Mouse (Mus musculus) ES-Bruce4 (cell line): Measurements from ENCODE around the gene Tbc1d23. TPM values are rescaled to one million over a fixed set of nuclear protein-coding genes. Genes with fewer than 3 reads are reported as not detected.

ENCODE experiments used
- H3K27ac ChIP-seq: 2 replicates; pipeline ENCODE4 v1.5.1; 2012; ENCODE audit warnings: low read length, inconsistent platforms; ENCODE audit not compliant: insufficient read depth
- H3K27me3 ChIP-seq: 2 replicates; pipeline ENCODE4 v1.6.1; 2012; ENCODE audit warnings: mild to moderate bottlenecking, low read length, inconsistent platforms; ENCODE audit not compliant: control insufficient read depth, poor library complexity, insufficient read depth, severe bottlenecking
- H3K36me3 ChIP-seq: 2 replicates; pipeline ENCODE4 v1.6.1; 2012; ENCODE audit warnings: inconsistent platforms, mild to moderate bottlenecking, low read length, moderate library complexity; ENCODE audit not compliant: control insufficient read depth, poor library complexity, insufficient read depth, severe bottlenecking
- H3K4me1 ChIP-seq: one replicate; pipeline ENCODE4 v1.8.1; 2011; ENCODE audit warnings: low read length; ENCODE audit not compliant: control insufficient read depth, insufficient read depth
- H3K4me3 ChIP-seq: 2 replicates; pipeline ENCODE4 v1.5.1; 2011; ENCODE audit warnings: low read depth, mild to moderate bottlenecking, low read length
- H3K9ac ChIP-seq: 2 replicates; pipeline ENCODE4 v1.6.1; 2012; ENCODE audit warnings: low read depth, mild to moderate bottlenecking, inconsistent platforms; ENCODE audit not compliant: poor library complexity, severe bottlenecking
- H3K9me3 ChIP-seq: replicated peaks from 2 replicates; pipeline ENCODE4 v1.6.1; 2012; ENCODE audit warnings: mild to moderate bottlenecking, low read length, inconsistent platforms; ENCODE audit not compliant: control insufficient read depth, poor library complexity, insufficient read depth, severe bottlenecking
- CTCF ChIP-seq: IDR thresholded peaks from one replicate; pipeline ENCODE4 v1.8.1; 2011; ENCODE audit warnings: low read depth, low read length
- EP300 ChIP-seq: IDR thresholded peaks from 2 replicates; pipeline ENCODE4 v1.6.1; 2011; ENCODE audit warnings: low read depth, low read length; ENCODE audit not compliant: insufficient read depth
- POLR2A ChIP-seq: IDR thresholded peaks from one replicate; pipeline ENCODE4 v1.8.1; 2011; ENCODE audit warnings: low read length; ENCODE audit not compliant: insufficient read depth
- polyA plus RNA-seq: library from polyadenylated mRNA; stranded (reverse); fragments of >200 nt; gene quantifications from 2 replicates; pipeline ENCODE4 v1.2.4, GENCODE M21; 2011; ENCODE audit warnings: low read depth; ENCODE audit not compliant: missing spikeins, insufficient read depth, insufficient read length

The Tbc1d23 gene
- polyA plus RNA-seq, 1 experiment = 35.5 TPM

GRCm38 (mm10) chr16:57196590-57196989, 34.7 kb downstream of the Tbc1d23 start:
- Histone ChIP-seq H3K27me3 (no peaks in the 10 kb centered on the region), H3K27ac (no peak overlapping the region), H3K4me3 (no peak overlapping the region), H3K36me3 (peaks cover 2% of the 10 kb centered on the region), H3K4me1 (peaks cover 5% of the 10 kb centered on the region), H3K9me3 (no peaks in the 10 kb centered on the region), H3K9ac (no peak overlapping the region)
- no peak for TF ChIP-seq POLR2A
- TF ChIP-seq EP300 = no peak
- no peak for TF ChIP-seq CTCF

- no peaks in the 10 kb centered on the region for H3K27me3 ChIP-seq
- no peak overlapping the region for H3K9ac ChIP-seq
- H3K9me3 ChIP-seq = no peaks in the 10 kb centered on the region
- no peak overlapping the region for H3K4me3 ChIP-seq
- H3K36me3 ChIP-seq = peaks cover 2% of the 10 kb centered on the region
- H3K27ac ChIP-seq = no peak overlapping the region
- H3K4me1 ChIP-seq = peaks cover 2% of the 10 kb centered on the region
- no peak for TF ChIP-seq POLR2A
- TF ChIP-seq CTCF = no peak
- no peak for TF ChIP-seq EP300
Measured at GRCm38 (mm10) chr16:57191214-57191613, 40.1 kb downstream of the Tbc1d23 start.

- no peaks in the 10 kb centered on the region for H3K9me3 ChIP-seq
- peaks cover 2% of the 10 kb centered on the region for H3K36me3 ChIP-seq
- H3K27me3 ChIP-seq = no peaks in the 10 kb centered on the region
- no peak for TF ChIP-seq EP300
- no peak for TF ChIP-seq CTCF
- TF ChIP-seq POLR2A = no peak
- no peak overlapping the region for H3K9ac ChIP-seq
- no peak overlapping the region for H3K27ac ChIP-seq
- peaks cover 2% of the 10 kb centered on the region for H3K4me1 ChIP-seq
- H3K4me3 ChIP-seq = no peak overlapping the region
Measured at GRCm38 (mm10) chr16:57190390-57190789, 40.9 kb downstream of the Tbc1d23 start.

- Histone ChIP-seq H3K27ac (no peak overlapping the region), H3K27me3 (no peaks in the 10 kb centered on the region), H3K4me1 (peaks cover 2% of the 10 kb centered on the region), H3K9ac (no peak overlapping the region), H3K4me3 (no peak overlapping the region), H3K36me3 (peaks cover 2% of the 10 kb centered on the region), H3K9me3 (no peaks in the 10 kb centered on the region)
- no peak for TF ChIP-seq POLR2A
- TF ChIP-seq CTCF = no peak
- TF ChIP-seq EP300 = no peak
Measured at GRCm38 (mm10) chr16:57189493-57189892, 41.8 kb downstream of the Tbc1d23 start.

GRCm38 (mm10) chr16:57186618-57187017, 44.7 kb downstream of the Tbc1d23 start:
- TF ChIP-seq POLR2A (no peak), CTCF (no peak), EP300 (no peak)
- peaks cover 2% of the 10 kb centered on the region for H3K36me3 ChIP-seq

GRCm38 (mm10) chr16:57182037-57182436, 49.3 kb downstream of the Tbc1d23 start:
- TF ChIP-seq CTCF (no peak), POLR2A (no peak), EP300 (no peak)
- Histone ChIP-seq H3K4me3 (no peak overlapping the region), H3K4me1 (peaks cover 1% of the 10 kb centered on the region), H3K27ac (no peak overlapping the region), H3K27me3 (no peaks in the 10 kb centered on the region), H3K9ac (no peak overlapping the region), H3K36me3 (peaks cover 2% of the 10 kb centered on the region), H3K9me3 (no peaks in the 10 kb centered on the region)

More at GRCm38 (mm10) chr16:57186618-57187017, 44.7 kb downstream of the Tbc1d23 start:
- Histone ChIP-seq H3K4me1 (peaks cover 4% of the 10 kb centered on the region), H3K9me3 (no peaks in the 10 kb centered on the region), H3K27ac (no peak overlapping the region), H3K27me3 (no peaks in the 10 kb centered on the region), H3K4me3 (no peak overlapping the region), H3K9ac (no peak overlapping the region)
